Mouse (Mus musculus) heart, adult 8-10 months (tissue): ENCODE results near the gene Car15. TPM values are rescaled to one million over a fixed set of nuclear protein-coding genes. Genes with fewer than 3 reads are reported as not detected.

Experiments used
- DNase-seq: peaks from one replicate; pipeline ENCODE4 v3.0.0; 2022; ENCODE audit warnings: low spot score
- total RNA-seq, 4 experiments: library from RNA; stranded (reverse); gene quantifications; 2 replicates each; pipeline ENCODE4 v1.2.4; 2022

Gene Car15
- total RNA-seq, 4 experiments from 2014 or later = 1.3 to 2.3 (median 1.9) TPM

- DNase-seq = no peak
These were observed 4.3 kb downstream of the Car15 start for GRCm38 (mm10) chr16:17833681-17834399.

GRCm38 (mm10) chr16:17833321-17833680 lies 4.9 kb downstream of the Car15 start:
- no peak for DNase-seq

- no peak for DNase-seq
These were observed 5.3 kb downstream of the Car15 start, which contains the start of gene B830017H08Rik for GRCm38 (mm10) chr16:17832821-17833220. Gene B830017H08Rik, plus strand, starts transcription at chr16:17833121.

GRCm38 (mm10) chr16:17831781-17832180 lies 6.4 kb downstream of the Car15 start:
- no peak for DNase-seq

GRCm38 (mm10) chr16:17830385-17831178 lies 7.6 kb downstream of the Car15 start:
- no peak for DNase-seq

- no peak for DNase-seq
These were observed 9.3 kb downstream of the Car15 start for GRCm38 (mm10) chr16:17828867-17829266.

- DNase-seq = no peak
These were observed 9.9 kb downstream of the Car15 start for GRCm38 (mm10) chr16:17828229-17828628.

- DNase-seq = no peak
These were observed 11.7 kb downstream of the Car15 start for GRCm38 (mm10) chr16:17826500-17826899.

GRCm38 (mm10) chr16:17816528-17816927 lies 21.6 kb downstream of the Car15 start:
- DNase-seq = no peak

GRCm38 (mm10) chr16:17815411-17816402 lies 22.5 kb downstream of the Car15 start:
- no peak for DNase-seq

- no peak for DNase-seq
These were observed 25.0 kb downstream of the Car15 start for GRCm38 (mm10) chr16:17813173-17813572.

- DNase-seq = peak; percentile 69
These were observed 26.0 kb downstream of the Car15 start for GRCm38 (mm10) chr16:17812120-17812519.

- no peak for DNase-seq
These were observed 28.5 kb downstream of the Car15 start for GRCm38 (mm10) chr16:17809711-17810110.

GRCm38 (mm10) chr16:17809125-17809524 lies 29.0 kb downstream of the Car15 start:
- no peak for DNase-seq

GRCm38 (mm10) chr16:17807192-17808009 lies 30.8 kb downstream of the Car15 start:
- peak; percentile 80 for DNase-seq

- no peak for DNase-seq
These were observed 31.5 kb downstream of the Car15 start for GRCm38 (mm10) chr16:17806581-17807191.

- DNase-seq = no peak
These were observed 33.2 kb downstream of the Car15 start for GRCm38 (mm10) chr16:17804982-17805381.

GRCm38 (mm10) chr16:17804449-17804912 lies 33.7 kb downstream of the Car15 start:
- no peak for DNase-seq

- no peak for DNase-seq
These were observed 34.3 kb downstream of the Car15 start for GRCm38 (mm10) chr16:17803675-17804448.
